Mouse (Mus musculus): ENCODE measurements around the gene Megf8.

GRCm38 (mm10) chr7:25267301-25267750, 49.6 kb upstream of the Megf8 start, which contains the start of gene Cic:
- TF ChIP-seq HCFC1 (IDR thresholded peaks at IDR 0.05; ENCODE audit: borderline replicate concordance, insufficient read depth, low read length), result no peak
- peak; percentile 66 for TF ChIP-seq CHD2 (IDR thresholded peaks at IDR 0.05; ENCODE audit: low read depth, low read length)
- no peak for TF ChIP-seq MAFK (IDR thresholded peaks at IDR 0.05; ENCODE audit: insufficient read depth, low read depth, low read length)
